Mouse (Mus musculus) megakaryocyte-erythroid progenitor cell, adult 5-6 weeks (primary cell): ENCODE data around the gene Pak3. TPM values are rescaled to one million over a fixed set of nuclear protein-coding genes. Genes with fewer than 3 reads are reported as not detected.

ENCODE experiments used
- ATAC-seq: replicated peaks from 2 replicates; pipeline ENCODE4 v1.8.0; 2016; ENCODE audit warnings: mild to moderate bottlenecking, inconsistent platforms; ENCODE audit not compliant: severe bottlenecking, poor library complexity, low FRiP score, low TSS enrichment
- total RNA-seq, 2 experiments: library from RNA; stranded (forward) in 1 of 2; stranded (reverse) in 1 of 2; fragments of 200-1000, 215-1000 nt in 1 of 2; fragments of >200 nt in 1 of 2; fragmentation: Nextera tagmentation in 1 of 2; gene quantifications; 2 replicates each; pipeline ENCODE4 v1.2.3; 2014 to 2017

Pak3 gene
- total RNA-seq, 2 experiments from 2014 or later = not detected

DNA sequence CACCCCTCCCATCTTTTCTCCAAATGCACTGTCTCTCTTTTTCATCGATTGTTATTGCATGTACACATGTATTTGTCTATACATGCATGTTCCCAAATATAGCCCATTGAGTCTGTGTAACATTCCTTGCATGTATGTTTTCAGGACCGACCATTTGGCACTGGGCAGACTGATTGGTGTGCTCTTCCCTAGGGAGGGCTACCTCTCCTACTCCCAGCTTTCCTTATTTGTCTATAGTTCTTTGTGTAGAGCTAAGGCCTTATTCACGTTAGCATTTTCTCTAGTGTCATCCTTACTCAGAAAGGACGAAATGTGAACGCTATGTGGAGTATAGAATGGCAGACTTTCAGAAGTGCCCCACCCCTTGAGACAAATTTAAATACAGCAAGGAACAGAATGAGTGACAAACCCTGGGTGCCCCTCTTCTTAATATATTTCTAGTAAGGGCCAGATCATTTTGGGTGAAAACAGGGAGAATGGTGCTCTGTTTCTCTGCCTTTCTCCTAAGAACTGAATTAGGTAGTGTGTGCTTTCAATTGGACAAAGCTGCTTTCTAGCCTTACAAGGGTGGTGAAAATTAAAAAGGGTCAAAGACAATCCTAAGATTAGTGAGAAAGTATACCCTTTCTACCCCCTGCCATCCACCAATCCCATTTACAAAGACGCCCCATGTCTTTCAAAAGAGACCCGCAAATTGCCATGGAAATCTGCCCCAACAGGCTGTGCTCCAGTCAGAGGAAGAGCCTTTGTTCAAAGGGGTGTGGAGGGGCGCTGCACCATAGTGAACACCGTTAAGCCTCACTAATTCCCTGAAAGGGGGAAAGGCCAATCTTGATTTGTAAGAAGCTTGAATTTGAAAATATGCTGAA is 136.2 kb downstream of the Pak3 start:
- no peak for ATAC-seq

DNA sequence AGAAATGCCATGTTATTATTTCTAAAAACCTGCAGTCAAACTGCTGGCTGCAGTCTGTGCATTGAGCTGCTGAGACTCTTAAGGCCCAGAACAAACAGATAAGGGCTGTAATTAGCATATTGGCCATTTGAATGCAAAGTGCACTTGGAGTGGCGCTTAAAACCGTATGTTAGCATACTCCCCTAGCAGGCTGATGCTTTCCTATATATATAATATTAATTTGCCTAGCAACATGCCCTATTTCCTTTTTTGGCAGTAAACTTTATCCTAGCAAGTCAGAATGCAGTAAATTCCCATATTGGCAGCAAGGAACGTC is 136.7 kb downstream of the Pak3 start:
- no peak for ATAC-seq

DNA sequence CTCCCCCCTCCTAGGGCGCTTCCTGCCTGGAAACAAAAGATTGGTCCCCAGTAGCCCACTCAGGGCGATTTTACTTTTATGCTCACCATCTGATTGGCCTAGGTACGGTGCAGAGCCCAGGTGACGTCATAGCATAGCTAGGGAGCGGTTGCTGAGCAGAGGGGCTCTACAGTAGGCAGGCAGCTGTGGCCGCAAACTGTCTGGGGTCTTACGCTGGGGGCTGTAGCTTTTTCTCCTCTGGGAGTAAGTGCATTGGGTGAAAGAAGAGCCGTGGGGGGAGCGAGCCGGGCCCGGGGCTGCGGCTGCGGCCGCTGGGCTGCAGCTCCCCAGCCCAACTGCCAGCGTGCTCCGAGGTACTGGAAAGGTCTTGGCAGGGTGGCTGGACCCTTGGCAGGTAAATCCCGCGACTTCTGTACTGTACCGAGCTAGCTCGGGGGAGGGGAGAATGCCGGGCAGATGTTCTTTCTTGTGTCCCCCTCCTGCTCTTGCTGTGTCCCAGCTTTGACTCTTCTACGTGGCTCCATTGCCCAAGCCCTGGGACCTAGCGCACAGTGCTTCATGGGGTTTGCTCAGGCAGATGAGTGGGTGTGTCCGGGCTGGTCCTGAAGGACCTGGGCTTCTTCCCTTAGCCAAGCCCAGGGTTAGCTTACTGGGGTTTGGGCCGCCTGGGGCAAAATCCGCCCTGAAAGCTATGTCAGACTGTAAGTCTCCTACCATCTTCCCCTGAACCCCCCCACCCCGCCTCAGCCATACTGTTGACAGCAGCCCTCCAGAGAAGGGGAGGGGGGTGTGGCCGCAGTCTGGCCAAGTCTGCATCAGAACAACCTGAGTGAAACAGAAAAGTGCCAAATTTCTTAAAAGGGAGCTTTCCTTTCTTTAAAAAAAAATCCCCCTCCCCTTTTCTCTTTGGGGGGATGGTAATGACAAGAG is 146.1 kb downstream of the Pak3 start:
- peak; percentile 41 for ATAC-seq

DNA sequence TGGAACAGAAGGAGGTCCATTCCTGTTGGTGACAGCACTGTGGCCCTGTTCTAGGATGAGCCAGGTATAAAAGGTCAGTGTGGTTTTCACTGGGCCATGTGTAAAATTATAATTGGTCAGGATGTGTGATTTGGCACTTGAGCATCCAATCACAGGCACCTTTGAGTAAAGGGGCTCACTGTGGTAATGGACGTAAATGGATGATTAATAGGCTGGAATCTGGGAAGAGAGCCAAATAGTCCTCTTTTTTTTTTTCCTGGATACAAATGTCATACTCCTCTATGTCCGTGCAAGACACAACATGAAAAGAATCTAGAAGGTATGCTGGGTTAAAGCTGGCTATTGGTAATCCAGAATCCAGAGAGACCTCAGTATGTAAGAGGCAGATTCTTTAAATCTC is 147.4 kb downstream of the Pak3 start:
- no peak for ATAC-seq

DNA sequence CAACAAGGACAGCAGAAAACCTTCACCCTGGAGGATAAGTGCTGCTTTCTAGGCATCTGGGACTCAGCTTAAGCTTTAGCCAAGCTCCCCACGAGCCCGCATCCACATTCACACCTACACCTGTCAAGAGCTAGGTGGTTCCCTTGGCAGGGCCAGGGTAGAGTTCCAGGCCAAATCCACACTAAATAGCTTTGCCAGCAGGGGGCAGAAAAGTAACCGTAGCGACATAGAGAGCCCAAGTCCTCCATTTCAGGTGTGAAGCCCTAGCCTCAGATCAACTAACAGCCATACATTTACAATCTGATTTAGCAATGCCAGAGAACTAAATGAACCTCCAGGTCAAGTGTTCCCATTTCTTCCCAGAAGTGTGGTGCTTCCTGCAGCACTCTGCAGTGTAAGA is 148.6 kb downstream of the Pak3 start:
- ATAC-seq = no peak

DNA sequence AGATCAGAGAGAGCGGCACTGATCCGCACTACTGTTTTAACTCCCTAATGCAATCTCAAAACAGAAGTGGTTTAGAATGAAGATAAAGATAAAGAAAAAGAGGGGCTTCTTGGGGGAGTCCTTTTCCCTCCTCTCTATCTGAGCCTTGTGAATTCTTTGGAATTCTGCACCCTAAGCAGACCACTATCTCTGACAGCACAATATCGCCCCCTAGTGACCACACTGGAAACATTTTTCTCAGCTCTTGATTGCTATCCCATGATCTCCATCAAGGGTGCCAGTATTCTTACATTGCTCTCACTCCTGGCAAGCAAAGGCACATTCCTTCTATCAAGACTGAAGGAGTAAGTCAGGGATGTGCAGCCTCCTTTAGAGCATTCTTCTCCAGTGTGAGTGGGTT is 149.9 kb downstream of the Pak3 start:
- no peak for ATAC-seq

DNA sequence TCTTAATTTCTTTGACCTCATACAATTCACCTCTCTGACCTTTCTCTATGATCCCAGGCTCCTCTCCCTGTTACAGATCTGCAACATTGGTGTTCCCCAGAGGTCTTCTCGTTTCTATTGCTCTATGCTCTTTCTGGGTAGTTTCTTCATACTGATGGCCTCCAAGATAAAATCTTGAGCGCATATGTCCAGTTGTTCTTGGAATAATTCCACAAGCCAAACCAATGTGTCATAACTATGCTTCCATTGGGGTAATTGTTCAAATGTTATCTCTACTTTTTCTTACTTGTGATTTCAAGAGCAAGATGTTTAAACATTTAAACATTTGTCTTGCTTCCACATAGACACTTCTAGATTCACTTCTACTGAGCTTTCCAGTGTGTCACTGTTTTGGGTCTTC is 160.2 kb downstream of the Pak3 start:
- ATAC-seq = no peak

DNA sequence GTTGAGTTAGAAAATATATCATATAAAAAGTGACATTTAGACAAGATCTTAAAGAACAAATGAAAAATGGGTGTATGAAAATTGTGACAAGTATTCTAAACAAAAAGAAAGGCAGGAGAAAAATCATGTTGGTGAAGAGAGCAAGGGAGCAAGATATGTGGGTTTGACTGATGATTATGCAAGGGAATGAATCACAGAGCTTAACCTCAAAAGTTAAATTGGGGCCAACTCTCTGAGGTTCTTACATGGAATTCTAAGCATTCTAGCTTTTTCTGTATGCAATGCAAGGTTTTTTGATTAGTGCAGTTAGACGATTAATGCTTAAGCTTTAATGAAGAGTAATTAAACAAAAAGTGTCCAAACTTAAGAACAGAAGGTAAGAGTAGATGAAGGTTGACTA is 203.9 kb downstream of the Pak3 start:
- ATAC-seq = no peak

DNA sequence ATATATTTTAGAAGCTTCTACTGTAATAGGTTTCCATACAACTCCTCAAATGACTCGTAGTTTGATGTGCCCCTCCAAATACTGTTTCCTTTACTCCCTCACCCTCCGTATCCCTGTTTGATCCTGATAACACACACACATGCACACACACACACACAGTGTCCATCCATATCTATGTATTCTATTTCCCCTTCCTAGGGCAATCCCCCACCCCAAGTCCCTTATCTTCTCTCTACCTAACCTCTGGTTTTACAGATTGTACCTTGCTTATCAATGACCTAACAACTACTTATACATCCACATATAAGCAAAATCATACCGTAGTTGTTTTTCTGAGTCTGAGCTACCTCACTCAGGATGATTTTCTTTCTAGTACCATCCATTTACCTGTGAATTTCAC is 207.0 kb downstream of the Pak3 start:
- no peak for ATAC-seq

DNA sequence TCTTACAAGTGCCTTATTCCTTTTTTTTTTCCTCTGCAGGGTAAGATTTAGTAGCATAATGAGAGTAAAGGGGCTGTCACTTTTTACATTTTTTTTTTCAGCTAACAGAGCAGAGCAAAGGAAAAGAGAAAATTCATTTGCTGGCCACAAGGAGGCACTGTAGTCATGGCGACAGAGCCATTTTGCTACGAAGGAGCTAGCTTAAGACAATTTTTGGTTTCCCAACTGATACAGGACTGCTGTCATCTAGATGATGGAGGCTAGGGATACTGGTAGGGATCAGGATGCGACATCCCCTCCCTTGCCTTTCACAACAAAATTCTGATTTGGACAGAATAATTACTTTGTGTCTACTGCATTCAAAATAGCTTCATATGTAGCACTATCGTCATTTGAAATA is 217.6 kb downstream of the Pak3 start:
- no peak for ATAC-seq

DNA sequence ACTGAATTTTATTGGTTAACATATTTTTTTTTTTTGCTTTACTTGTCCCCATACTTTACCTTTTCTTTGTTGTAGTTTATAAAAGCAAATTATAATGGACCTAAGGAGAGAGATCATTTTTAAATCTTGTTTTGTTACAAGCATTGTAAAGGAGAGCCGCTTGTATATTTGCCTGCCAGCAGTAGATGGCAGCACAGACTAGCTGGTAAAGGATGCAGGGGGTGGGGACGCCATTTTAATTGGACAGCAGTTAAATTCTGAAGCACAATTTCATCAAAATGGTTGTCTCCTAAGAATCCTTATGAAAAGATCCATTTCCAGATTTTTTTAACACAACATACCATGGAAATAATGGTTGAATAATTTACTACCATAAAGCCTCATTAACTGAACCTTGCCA is 220.8 kb downstream of the Pak3 start:
- 0 out of 2 replicates have a peak, but pooled peaks have one; percentile 52 for ATAC-seq

DNA sequence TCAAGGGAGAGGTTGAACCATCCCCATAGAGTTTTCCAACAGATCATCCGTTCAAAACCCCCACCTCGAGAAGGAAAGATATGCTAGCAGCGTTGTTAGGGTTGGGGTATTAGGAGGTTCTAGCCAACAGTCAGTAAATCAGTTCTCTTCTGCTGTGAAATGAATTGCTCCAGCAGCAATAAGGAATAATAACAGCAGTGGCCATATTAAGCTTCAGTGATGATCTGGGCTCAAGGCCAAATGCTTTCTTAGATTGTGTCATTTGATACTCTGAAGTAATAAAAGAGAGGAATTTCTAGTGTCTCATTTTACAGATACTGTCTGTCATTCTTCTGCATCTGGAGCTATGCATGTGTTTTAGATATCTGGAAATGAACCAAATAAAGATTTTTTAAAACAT is 244.2 kb downstream of the Pak3 start:
- ATAC-seq = no peak

DNA sequence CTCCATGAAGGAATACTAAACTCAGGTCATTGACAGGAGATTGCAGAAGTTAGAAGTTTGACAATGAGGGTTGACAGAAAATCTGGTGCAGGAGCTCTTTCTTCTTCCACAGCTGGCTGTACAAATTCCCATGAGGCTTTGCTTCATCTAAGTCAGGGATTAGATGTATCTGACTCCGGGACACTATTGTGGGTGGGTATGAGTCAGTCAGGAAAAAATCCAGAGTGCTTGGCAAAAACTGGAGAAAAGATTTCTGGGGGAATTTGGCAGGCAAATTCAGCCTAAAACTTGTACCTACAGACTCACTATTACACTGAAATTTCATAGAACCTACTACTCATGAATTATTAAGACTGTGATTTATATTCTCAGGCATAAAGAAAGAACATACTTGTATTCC is 297.6 kb downstream of the Pak3 start:
- no peak for ATAC-seq

DNA sequence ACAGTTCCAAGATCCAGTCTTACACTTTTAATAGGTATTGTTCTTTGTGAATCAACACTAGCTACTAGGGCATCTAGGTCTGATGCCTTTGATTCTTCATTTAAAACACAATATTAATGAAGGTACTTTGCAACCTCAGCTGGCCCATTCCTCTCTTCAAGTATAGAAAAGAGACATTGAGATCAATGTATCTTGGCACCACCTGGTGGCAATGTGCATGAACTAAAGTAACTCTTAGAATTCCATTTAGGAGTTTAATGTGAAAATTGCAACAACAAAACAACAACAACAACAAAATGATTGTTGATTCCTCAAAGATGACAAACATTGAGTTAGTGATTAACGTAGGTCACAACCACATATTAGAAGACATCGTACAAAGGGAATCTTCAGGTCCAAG is 300.6 kb downstream of the Pak3 start:
- no peak for ATAC-seq

DNA sequence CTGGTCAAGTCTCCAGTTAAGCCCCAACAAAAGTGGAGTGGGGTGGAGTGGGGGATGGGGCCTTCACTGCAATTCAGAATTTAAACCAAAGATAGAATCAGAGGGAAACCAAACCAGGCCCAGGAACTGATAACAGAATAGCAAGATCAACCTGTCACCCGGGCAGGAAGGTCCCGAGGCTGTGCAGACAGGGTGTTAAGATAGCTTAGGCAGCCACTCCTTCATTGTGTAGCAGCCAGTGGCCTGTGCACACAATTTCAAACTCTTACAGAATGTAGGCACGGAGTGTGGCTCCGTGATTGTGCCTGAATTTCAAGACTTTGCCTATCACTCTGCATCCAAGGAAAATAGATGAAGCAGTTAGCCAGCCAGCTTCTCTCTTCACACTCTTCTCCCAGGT is 308.1 kb downstream of the Pak3 start:
- ATAC-seq = no peak

DNA sequence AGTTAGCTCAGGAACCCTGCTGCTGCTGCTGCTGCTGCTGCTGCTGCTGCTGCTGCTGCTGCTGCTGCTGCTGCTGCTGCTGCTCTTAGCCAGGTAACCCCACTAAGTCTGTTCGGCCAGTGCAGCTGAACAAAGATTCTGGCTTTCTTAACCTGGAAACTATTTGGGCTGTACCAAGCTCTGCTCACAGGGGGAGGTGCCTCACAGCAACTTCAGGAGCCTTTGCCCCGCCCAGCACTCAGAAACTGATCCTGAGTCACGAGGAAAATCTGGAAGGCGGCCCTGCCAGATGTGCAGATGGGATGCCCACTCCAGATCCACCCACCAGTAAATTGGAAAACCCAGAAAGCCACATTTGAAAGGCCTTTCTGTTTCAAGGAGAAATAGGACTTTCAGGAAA is 308.8 kb downstream of the Pak3 start, which contains the start of gene Capn6:
Gene Capn6, minus strand, starts transcription at position 203 of the 400 bp plus-strand sequence.
- no peak for ATAC-seq

DNA sequence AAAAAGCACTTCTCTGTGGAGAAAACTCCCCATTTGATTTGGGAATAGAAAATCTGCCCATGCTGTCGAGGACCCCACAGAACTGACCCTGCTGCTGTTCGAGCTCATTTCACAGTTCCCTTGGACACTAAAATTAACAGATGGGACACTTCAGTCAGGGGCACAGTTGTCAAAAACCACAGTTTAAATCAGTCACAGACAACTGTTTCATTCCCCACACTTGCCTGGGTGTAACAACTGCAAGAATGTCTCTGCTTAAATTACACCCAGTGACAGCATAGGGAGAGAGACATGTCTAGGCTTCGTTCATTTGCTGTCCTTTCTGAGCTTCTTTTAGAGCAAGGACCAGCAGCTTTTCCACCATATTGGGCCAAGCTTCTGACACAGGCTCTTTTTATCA is 328.2 kb downstream of the Pak3 start:
- ATAC-seq = no peak
